Mouse (Mus musculus) MN1 (cell line): Measurements from ENCODE around the gene Pde4d.

Experiments used
- DNase-seq: peaks from one replicate; pipeline ENCODE4 v3.0.0-alpha.2; 2016; ENCODE audit warnings: low spot score

The Pde4d gene

GRCm38 (mm10) chr13:109402396-109402795 lies 952.6 kb downstream of the Pde4d start:
- no peak for DNase-seq

DNA sequence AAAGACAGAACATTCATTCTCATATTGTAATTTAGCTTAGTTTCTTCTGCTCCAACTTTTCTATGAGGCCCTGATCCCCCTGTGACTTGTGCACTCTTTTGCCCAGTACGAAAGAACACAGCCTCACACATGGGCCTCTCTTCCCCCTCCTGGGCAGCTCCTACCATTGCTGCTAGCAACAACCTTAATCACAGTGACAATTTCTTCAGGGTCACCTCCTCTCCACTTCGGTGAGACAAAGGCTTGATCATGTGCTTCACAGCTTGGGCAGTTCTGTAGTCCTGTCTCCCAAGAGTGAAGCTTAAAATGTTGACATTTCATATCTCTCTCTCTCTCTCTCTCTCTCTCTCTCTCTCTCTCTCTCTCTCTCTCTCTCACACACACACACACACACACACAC lies 953.2 kb downstream of the Pde4d start:
- DNase-seq: no peak

- no peak for DNase-seq
Measured at GRCm38 (mm10) chr13:109406341-109406740, 956.6 kb downstream of the Pde4d start.

DNA sequence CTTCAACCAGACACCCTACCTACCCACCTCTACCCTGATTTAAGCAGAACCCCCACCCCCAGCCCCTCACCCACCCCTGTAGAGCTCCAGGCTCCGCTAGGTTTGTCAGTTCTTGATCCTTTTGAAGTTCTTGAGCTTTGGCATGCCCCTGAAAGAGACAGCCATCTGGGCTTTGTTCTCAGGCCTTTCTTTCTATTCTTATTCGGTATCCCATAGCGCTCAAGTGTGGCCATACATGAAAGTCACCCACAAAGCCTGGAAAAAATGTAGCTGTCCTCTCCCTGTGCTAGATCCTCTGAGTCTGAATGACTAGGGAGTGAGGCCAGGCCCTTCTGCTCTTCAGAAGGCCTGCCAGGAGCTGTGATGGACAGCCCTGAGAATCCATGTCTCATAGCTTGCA lies 957.6 kb downstream of the Pde4d start:
- DNase-seq: no peak

- no peak for DNase-seq
Measured at GRCm38 (mm10) chr13:109420426-109420825, 970.7 kb downstream of the Pde4d start.

DNA sequence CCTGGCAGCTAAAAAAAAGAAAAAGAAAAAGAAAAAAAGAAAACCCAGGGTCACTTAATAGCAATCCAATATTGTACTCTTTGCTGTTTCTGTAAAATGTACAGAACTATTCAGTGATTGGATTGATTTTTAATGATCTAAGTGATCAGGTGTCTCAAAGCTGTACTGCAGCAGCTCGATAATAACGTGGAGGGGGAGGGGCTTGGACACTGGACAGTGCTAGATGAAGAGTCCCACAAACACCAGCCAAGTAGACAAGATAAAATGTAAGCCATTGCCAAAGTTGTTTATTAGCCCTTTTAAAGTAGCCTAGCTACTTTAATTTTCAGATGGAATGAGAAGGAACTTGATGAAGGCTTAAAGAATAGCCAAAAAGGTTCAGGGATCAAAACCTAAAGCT lies 975.2 kb downstream of the Pde4d start:
- no peak for DNase-seq

DNA sequence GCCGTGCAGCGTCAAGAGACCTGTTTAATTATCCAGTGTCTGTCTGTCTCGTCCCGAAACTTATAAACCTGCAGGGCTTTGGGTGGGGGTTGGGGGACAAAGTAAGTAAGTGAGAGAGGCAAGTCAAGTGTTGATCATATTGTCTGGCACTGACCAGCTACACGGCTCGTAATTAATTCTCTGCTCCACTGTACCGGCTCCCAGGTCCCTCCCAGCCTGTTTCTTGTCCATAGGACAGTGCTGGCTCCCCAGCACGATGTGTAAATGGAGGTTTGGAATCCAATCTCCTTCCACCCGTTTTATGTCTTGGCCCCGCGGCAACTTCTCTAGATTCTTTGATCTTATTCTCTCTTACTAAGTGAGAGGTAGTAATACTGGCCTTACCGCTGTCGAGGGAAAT lies 975.8 kb downstream of the Pde4d start:
- DNase-seq: no peak

DNA sequence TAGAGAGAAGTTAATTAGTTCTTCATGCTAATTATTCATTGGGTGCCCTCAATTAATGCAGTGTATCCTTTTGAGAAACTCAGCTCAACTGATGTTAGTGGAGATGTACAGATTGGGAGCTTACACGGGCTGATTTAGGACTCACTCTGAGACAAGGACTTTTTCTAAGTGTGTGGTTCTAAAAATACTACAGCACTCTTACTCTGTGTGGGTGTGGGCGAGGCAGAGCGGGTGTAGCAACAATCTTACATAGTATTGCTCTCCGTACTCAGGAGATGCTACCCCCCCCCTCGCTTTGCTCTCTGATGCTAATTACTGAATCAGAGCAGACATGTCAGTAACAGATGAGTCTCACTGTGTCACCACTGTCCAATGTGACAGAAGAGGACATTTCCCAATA lies 976.3 kb downstream of the Pde4d start:
- no peak for DNase-seq

DNA sequence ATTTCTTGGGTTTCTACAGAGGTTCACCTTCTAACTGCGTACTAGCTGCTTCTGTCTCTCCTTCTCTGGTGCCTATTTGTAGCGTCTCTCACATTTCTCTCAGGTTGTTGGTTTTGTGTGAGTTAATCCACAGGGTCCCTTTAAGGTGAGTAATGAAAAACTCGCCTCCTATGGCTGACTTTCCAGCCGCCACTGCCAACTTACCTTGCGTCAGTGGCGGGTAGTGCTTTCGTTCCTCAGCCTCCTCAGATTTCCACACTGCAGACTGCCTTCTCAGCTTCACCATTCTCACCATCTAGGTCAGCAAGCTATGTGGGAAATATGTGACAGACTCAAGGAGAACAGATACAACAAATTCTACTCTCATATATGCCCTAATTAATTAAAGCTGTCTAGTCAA lies 977.8 kb downstream of the Pde4d start:
- no peak for DNase-seq

DNA sequence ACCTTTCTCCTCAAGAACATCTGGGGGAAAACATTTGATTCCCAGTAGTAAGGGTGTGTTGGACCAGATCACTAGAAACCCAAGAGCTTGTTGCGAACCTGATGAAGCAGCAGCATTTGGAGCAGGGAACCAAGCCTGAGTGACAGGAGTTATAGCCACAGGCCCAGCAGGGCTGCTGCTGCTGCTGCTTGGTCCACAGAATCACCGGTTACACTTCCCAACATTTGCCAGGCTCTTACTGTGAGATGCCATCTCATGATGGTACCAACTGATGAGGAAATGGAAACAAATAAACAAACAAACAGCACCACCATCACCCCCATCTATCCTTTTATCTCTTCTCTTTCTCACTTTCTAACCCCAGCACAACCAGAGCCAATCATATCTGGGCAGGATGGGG lies 979.8 kb downstream of the Pde4d start:
- DNase-seq: no peak

DNA sequence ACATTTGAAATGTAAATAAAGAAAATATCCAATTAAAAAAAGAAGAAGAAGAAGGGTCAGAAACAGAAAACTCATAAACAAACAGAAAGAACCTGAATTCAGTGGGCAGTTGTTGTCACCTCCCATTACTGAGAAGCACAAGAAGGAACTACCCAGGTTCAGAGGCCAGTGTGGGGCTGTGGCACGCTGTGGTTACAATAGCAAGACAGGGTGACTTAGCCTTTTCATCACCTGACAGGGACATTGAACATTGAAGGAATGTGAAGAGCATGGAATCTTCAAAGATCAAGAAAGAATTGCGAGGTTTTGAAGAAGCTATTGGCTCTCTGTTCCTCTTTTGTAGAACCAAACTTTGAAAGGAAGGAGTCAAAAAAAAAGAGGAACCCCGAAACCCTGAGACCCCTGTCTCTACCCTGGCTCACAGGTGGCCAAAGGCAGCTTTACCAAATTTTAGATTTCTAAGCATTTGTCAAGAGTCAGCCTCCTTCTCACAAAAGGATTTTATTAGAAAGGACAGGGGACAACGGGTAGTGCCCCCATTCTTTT lies 987.6 kb downstream of the Pde4d start:
- no peak for DNase-seq

DNA sequence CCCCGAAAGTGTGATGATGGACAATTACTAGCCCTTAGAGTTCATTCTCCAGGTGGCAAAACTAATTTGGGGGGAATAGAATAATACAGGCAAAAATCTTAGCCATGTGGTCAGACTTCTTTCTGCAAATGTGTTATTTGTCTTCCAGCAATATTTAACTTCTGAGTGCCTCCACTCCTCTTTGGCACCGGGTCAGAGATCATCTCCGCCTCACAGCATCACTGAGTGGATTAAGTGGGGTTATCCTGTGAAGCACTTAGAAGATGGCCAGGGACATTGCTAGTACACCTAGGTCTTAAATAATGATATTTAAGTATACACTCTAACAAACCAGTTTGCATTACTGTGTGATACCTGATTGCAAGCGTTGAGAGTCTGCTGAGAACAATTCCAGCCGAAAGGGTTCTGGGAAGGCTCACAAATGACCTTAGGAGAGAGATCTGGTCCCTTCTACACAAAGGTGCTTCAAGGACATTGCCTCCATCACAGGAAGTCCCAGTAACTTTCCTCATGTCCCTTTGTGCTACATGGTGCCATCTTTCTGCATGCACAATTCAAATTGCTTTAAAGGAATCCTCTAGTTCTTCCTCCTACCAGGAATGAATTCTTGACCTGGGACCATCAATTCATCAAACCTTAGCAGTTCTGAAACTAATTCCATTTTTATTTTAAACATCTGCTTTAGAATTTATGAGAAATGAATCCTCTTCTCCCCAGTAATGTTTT lies 989.9 kb downstream of the Pde4d start:
- DNase-seq: peak; percentile 23

DNA sequence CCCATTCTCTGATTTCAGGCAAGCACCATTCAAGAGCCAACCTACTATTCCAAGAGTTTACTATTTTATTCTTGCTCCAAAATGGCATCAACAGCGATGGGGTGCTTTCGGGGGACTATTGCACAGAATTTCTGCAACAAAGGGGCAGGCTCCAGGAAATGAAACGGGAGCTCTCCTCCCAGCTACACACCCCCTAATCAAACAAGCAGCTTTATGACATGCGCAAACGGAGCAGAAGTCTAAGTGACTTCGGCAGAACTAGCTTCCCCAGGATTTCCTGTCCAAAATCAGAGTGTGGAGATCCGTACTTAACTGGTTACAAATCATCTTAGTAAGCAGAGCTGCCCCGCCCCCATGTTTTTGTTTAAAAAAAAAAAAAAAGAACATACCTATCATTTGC lies 990.6 kb downstream of the Pde4d start:
- peak; percentile 87 for DNase-seq

GRCm38 (mm10) chr13:109440881-109441280 lies 991.1 kb downstream of the Pde4d start:
- peak; percentile 88 for DNase-seq

DNA sequence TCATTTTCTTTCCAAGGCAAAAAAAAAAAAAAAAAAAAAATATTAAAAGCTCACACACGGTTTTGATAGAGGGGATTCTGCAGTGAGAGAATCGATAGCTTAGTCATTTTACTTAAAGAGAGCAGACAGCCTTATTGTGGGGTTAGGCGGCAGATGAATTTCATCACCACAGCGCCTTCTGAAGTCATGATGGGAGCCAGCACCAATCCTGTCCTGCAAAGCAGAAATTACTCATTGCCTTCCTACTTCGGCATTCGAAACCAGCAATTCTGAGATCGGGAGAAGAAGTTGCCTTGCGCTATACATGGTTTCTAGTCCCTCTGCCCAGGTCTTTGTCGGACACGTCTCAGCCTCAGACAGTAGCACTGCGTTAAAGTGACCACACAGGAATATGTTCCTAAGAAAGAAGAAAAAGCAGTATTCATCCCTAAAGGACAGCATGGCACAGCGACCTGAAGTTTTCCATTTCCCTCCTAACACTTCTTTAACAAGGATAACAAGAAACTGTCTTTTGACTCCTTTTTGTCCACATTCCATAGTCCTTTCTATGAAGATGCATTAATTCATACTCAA lies 991.7 kb downstream of the Pde4d start:
- DNase-seq: peak; percentile 66

DNA sequence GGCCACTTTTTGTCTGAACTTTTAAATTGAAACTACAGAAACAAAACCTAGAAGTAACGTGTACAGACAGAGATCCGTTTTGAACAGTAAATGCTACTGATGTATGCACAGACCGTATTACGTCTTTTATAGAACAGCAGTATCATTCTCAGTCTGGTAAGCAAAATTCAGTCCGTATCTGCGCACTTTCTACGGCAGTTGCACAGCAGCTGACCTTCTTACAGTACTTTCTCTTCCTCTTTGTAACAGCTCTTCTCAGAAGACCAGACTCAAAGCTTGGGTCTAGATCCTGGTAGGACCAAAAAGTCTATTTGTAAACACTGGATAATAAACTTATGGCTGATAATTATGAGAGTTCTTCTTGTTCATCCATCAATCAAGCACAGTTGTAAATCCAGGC lies 996.4 kb downstream of the Pde4d start:
- DNase-seq: no peak

- DNase-seq: no peak
Measured at GRCm38 (mm10) chr13:109448121-109448520, 998.4 kb downstream of the Pde4d start.

GRCm38 (mm10) chr13:109474344-109474743 lies 1024.6 kb downstream of the Pde4d start:
- DNase-seq: no peak

GRCm38 (mm10) chr13:109481446-109481845 lies 1031.7 kb downstream of the Pde4d start:
- DNase-seq: no peak

GRCm38 (mm10) chr13:109486166-109486565 lies 1036.4 kb downstream of the Pde4d start:
- DNase-seq: no peak

GRCm38 (mm10) chr13:109487378-109487777 lies 1037.6 kb downstream of the Pde4d start:
- DNase-seq: peak; percentile 39

- peak; percentile 25 for DNase-seq
Measured at GRCm38 (mm10) chr13:109490853-109491252, 1041.1 kb downstream of the Pde4d start.

GRCm38 (mm10) chr13:109491829-109492228 lies 1042.1 kb downstream of the Pde4d start:
- DNase-seq: no peak

DNA sequence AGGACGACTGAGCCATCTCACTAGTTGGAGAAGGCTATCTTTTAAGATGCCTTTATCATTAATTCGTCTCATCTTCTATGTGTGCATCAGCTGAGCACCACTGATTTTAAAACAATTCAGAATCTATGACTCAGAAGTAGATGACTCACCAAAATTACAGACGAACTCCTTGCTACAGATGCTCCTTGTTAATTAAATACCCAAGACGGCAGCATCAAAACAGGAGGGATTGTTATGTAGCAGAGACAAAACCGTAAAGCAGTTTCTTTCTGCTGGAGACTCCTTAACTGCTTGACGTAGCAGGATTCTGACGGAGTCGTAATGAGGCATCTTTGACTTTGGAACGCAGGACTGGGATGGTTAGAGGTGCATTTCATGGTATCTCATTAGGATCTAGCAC lies 1050.6 kb downstream of the Pde4d start:
- peak; percentile 72 for DNase-seq
